Mouse (Mus musculus): ENCODE measurements around the gene Uchl5. TPM values are rescaled to one million over a fixed set of nuclear protein-coding genes. Genes with fewer than 3 reads are reported as not detected.

Gene Uchl5
- polyA plus RNA-seq, 1 experiment from 2014 or later, result 46.4 TPM

DNA sequence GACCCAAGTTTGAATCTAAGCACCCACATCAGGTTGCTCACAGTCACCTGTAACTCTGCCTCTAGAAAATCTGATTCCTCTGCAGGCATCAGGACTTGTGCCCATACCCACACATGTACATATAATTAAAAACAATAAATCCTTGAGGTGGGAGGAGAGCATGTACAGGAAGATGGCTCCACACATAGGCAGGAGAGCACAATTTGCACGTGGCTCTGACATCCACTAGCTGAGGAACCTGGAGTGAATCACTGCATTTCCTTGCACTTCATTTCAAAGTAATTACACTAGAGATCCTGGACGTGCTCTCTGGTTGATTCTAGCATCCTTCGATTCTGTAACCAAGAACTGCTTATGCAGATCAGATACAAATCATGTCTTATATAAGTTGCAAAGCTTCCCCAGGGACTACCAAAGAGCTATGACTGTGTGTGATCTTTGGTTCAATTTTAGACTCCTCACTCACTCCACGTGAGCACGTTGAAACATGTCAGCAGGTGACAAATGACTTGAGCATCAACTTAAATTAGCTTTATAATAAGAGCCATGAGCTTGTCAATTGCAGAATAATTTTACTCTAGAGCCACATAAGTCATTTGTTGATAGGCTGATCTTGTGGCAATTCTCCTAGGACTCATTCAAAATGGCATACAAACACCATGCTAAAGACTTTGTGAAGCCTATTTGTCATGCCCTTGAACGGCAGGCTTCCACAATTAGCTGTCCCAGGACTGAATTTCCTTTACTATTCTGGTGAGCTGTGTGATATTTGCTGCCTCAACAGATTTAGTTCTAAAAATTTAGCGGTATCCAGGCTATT lies 59.5 kb downstream of the Uchl5 start:
- H3K27ac ChIP-seq, result no peak overlapping the region

DNA sequence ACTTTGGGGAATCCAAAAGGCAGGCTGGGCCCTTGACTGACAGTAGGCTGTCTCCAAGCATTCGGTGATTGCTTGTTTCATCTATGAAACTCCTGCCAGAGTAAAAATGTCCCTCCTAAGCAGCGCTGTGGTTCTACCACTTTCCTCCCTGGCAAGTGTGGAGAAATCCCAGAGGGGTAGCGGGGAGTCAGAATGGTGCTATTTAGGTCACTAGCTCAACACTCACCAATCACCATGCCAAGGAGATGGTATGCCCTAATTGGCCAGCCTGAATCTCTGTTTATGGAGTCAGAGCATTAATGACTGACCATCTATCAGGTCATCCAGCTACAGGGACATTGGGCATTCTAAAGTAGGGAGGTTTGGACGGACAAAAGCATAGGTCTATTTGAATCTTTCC lies 60.6 kb downstream of the Uchl5 start:
- H3K27me3 ChIP-seq (ENCODE audit: control insufficient read depth, insufficient read depth, low read length), result no peaks in the 10 kb centered on the region
- DNase-seq (ENCODE audit: low spot score) (no peak), ATAC-seq (ENCODE audit: low FRiP score) (no peak)
- H3K9me3 ChIP-seq (ENCODE audit: control insufficient read depth, low read length), result no peaks in the 10 kb centered on the region
- H3K36me3 ChIP-seq (replicated peaks; ENCODE audit: control insufficient read depth, insufficient read depth), result no peaks in the 10 kb centered on the region
- H3K27ac ChIP-seq, result no peak overlapping the region
- H3K4me1 ChIP-seq (replicated peaks; ENCODE audit: control insufficient read depth, insufficient read depth, low read length), result peaks cover 11% of the 10 kb centered on the region
- WGBS, result 91% methylated on average over 4 of the region's 4 CpGs
- no peak overlapping the region for H3K4me3 ChIP-seq (replicated peaks; ENCODE audit: low read length)
- no peak overlapping the region for H3K9ac ChIP-seq
- no peak overlapping the region for H3K4me2 ChIP-seq (replicated peaks)

More for the DNA sequence above, 59.5 kb downstream of the Uchl5 start:
- no peaks in the 10 kb centered on the region for H3K9me3 ChIP-seq (ENCODE audit: control insufficient read depth, low read length)
- peaks cover 11% of the 10 kb centered on the region for H3K4me1 ChIP-seq (replicated peaks; ENCODE audit: control insufficient read depth, insufficient read depth, low read length)
- ATAC-seq (ENCODE audit: low FRiP score) (0 out of 2 replicates have a peak, but pooled peaks have one; percentile 34), DNase-seq (ENCODE audit: low spot score) (no peak)
- no peaks in the 10 kb centered on the region for H3K27me3 ChIP-seq (ENCODE audit: control insufficient read depth, insufficient read depth, low read length)
- 36% methylated on average over 7 of the region's 7 CpGs for WGBS
- no peak overlapping the region for H3K9ac ChIP-seq
- H3K4me3 ChIP-seq (replicated peaks; ENCODE audit: low read length), result no peak overlapping the region
- no peak overlapping the region for H3K4me2 ChIP-seq (replicated peaks)
- H3K36me3 ChIP-seq (replicated peaks; ENCODE audit: control insufficient read depth, insufficient read depth), result no peaks in the 10 kb centered on the region

DNA sequence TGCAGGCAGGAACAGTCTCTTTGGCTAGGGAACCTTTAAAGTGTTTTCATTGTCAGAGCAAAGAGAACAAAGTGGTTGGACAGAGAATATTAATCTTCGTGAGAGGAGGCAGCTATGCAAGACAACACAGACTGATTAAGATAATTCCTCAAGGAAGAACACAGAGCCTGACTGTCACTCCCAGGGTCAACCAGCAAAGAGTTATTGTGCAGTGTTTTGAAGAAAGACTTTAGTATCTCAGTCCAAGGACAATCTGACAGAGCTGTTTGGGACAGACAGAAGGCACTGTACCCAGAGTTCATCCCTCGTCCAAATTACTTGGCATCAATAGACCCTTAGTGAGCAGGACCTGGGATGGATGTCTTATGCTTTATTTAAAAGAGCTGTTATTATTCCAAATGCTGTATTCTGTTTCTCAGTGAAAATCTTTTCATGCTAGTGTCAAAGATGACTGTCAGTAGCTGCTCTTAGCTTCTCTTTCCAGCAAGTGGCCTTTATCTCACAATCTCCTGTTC lies 61.9 kb downstream of the Uchl5 start:
- Histone ChIP-seq H3K9ac (no peak overlapping the region), H3K4me1 (replicated peaks; ENCODE audit: control insufficient read depth, insufficient read depth, low read length) (peaks cover 11% of the 10 kb centered on the region), H3K36me3 (replicated peaks; ENCODE audit: control insufficient read depth, insufficient read depth) (no peaks in the 10 kb centered on the region), H3K27ac (no peak overlapping the region), H3K4me3 (replicated peaks; ENCODE audit: low read length) (no peak overlapping the region), H3K9me3 (ENCODE audit: control insufficient read depth, low read length) (no peaks in the 10 kb centered on the region), H3K27me3 (ENCODE audit: control insufficient read depth, insufficient read depth, low read length) (no peaks in the 10 kb centered on the region), H3K4me2 (replicated peaks) (no peak overlapping the region)
- no peak for ATAC-seq (ENCODE audit: low FRiP score)
- 51% methylated on average over 2 of the region's 2 CpGs for WGBS
- no peak for DNase-seq (ENCODE audit: low spot score)

DNA sequence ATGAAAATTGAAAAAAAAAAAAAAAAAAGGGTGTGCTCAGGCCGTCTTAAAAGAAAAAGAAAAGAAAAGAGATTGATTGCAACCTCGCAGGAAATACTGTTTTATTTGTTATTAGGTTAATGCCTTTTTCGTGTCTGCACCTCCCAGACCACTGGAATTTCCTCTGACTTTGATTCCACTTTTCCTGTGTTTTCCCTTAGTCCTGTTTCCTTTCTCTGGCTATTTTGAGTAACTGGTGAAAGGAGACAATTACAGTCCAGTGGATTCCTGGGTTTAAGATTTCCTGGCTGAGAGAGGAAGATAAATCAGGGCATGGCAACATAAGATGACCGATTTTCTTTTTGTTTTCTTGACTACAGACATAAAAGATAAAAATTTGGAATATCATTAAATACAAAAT lies 75.3 kb downstream of the Uchl5 start:
- H3K27ac ChIP-seq, result no peak overlapping the region; the same call in 1 of the 2 replicates
- H3K4me1 ChIP-seq (replicated peaks; ENCODE audit: control insufficient read depth, insufficient read depth, low read length), result peaks cover 9% of the 10 kb centered on the region; the same call in 1 of the 2 replicates
- H3K4me3 ChIP-seq (replicated peaks; ENCODE audit: low read length), result no peak overlapping the region
- H3K27me3 ChIP-seq (ENCODE audit: control insufficient read depth, insufficient read depth, low read length), result no peaks in the 10 kb centered on the region
- 74% methylated on average over 4 of the region's 4 CpGs for WGBS
- DNase-seq (ENCODE audit: low spot score) (no peak), ATAC-seq (ENCODE audit: low FRiP score) (no peak)
- no peak overlapping the region for H3K4me2 ChIP-seq (replicated peaks)
- H3K9ac ChIP-seq, result no peak overlapping the region
- H3K9me3 ChIP-seq (ENCODE audit: control insufficient read depth, low read length), result no peaks in the 10 kb centered on the region
- no peaks in the 10 kb centered on the region for H3K36me3 ChIP-seq (replicated peaks; ENCODE audit: control insufficient read depth, insufficient read depth)

DNA sequence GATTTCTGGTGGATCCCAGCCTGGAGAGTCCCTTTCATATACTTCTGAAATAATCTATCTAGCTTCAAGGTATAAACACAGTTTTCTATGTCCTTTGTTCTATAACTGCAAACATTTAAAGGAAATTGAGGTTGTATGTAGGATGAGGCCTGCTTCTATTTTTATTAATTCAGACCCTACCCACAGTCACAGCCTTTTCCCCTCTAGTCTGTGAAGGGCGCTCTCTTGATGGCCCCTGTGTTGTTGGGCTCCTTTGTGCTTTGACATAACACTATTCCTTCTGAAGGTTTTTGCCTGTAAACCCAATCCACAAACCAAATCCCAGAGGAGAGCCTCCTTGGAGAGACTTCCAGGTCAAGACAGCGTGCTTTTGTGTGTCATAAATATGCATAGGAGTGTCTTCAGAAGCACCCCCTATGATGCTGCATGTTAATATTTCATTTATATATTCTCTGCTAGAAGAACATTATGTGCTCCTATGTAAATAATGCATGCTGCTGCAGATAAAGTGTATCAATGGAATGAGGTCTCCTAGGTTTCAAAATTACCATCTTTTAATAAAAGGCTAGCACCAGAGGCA lies 75.8 kb downstream of the Uchl5 start:
- H3K9ac ChIP-seq, result no peak overlapping the region
- no peak for DNase-seq (ENCODE audit: low spot score)
- H3K9me3 ChIP-seq (ENCODE audit: control insufficient read depth, low read length), result no peaks in the 10 kb centered on the region
- H3K27ac ChIP-seq, result peak overlapping the region; percentile 67
- 60% methylated on average over 2 of the region's 2 CpGs for WGBS
- peaks cover 9% of the 10 kb centered on the region; the same call in 1 of the 2 replicates for H3K4me1 ChIP-seq (replicated peaks; ENCODE audit: control insufficient read depth, insufficient read depth, low read length)
- no peaks in the 10 kb centered on the region for H3K36me3 ChIP-seq (replicated peaks; ENCODE audit: control insufficient read depth, insufficient read depth)
- no peak overlapping the region for H3K4me3 ChIP-seq (replicated peaks; ENCODE audit: low read length)
- ATAC-seq (ENCODE audit: low FRiP score), result peak; percentile 27; the same call in 1 of the 2 replicates
- H3K27me3 ChIP-seq (ENCODE audit: control insufficient read depth, insufficient read depth, low read length), result no peaks in the 10 kb centered on the region
- H3K4me2 ChIP-seq (replicated peaks), result no peak overlapping the region

DNA sequence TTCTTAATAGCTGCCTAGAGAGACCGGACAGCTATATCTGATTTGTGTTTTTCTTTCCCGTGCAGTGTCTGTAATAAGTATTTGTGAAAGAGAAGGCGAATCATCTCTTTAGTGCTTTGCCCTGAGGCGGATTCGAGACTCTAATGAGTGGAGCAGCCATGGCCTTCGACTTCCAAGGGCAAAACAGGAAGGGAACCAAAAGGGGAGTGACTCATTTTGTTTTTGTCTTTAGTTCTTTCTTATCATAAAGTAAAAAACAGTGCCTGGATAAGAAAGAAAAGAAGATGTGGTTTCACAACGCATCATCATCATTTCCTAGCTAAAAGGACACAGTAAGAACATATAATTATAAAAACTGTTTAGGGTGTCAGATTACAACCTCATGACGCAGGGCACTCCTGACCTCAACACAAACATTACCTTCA lies 76.6 kb downstream of the Uchl5 start:
- H3K4me1 ChIP-seq (replicated peaks; ENCODE audit: control insufficient read depth, insufficient read depth, low read length), result peaks cover 9% of the 10 kb centered on the region; the same call in 1 of the 2 replicates
- ATAC-seq (ENCODE audit: low FRiP score) (0 out of 2 replicates have a peak, but pooled peaks have one; percentile 34), DNase-seq (ENCODE audit: low spot score) (no peak)
- no peak overlapping the region for H3K4me2 ChIP-seq (replicated peaks)
- no peaks in the 10 kb centered on the region for H3K27me3 ChIP-seq (ENCODE audit: control insufficient read depth, insufficient read depth, low read length)
- no peak overlapping the region for H3K27ac ChIP-seq
- H3K9ac ChIP-seq, result no peak overlapping the region
- no peaks in the 10 kb centered on the region for H3K36me3 ChIP-seq (replicated peaks; ENCODE audit: control insufficient read depth, insufficient read depth)
- 72% methylated on average over 8 of the region's 8 CpGs for WGBS
- no peak overlapping the region for H3K4me3 ChIP-seq (replicated peaks; ENCODE audit: low read length)
- H3K9me3 ChIP-seq (ENCODE audit: control insufficient read depth, low read length), result no peaks in the 10 kb centered on the region

DNA sequence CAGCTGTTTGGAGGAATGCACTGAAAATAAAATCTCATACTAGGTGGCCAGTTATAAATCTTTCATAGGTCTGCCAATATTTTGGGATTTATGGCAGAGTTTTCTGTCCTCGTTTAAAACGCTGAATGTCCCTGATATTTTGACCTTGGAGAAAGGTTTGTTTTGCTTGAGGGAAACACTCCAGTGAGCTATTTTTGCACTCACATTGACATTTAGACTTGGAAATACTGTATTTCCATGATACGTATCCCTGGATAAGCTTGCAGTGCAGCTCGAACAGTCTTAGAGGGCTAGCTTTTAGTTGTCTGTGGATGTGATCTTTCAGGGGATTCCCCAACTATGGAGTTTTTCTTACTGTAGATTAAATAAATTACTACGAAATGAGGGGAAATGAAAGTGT lies 78.6 kb downstream of the Uchl5 start:
- Histone ChIP-seq H3K27me3 (ENCODE audit: control insufficient read depth, insufficient read depth, low read length) (no peaks in the 10 kb centered on the region), H3K36me3 (replicated peaks; ENCODE audit: control insufficient read depth, insufficient read depth) (no peaks in the 10 kb centered on the region), H3K4me2 (replicated peaks) (no peak overlapping the region), H3K4me1 (replicated peaks; ENCODE audit: control insufficient read depth, insufficient read depth, low read length) (peaks cover 9% of the 10 kb centered on the region; the same call in 1 of the 2 replicates), H3K9me3 (ENCODE audit: control insufficient read depth, low read length) (no peaks in the 10 kb centered on the region), H3K4me3 (replicated peaks; ENCODE audit: low read length) (no peak overlapping the region), H3K27ac (no peak overlapping the region), H3K9ac (no peak overlapping the region)
- DNase-seq (ENCODE audit: low spot score) (no peak), ATAC-seq (ENCODE audit: low FRiP score) (no peak)
- 86% methylated on average over 5 of the region's 5 CpGs for WGBS

Other genes with a start within 250 kb of the Uchl5 start
- 9.4 and 9.7 TPM in 2 replicates for gene B3galt2, start 136.6 kb upstream of the Uchl5 start, polyA plus RNA-seq (2014; fragmentation: Nextera tagmentation; extraction: Ambion mirVana)
- gene Cdc73, start 74.4 kb upstream of the Uchl5 start, polyA plus RNA-seq (2014; fragmentation: Nextera tagmentation; extraction: Ambion mirVana), result 15.4 and 17.4 TPM in 2 replicates
- 87.7 and 105 TPM in 2 replicates for gene Glrx2, start 60.9 kb upstream of the Uchl5 start, polyA plus RNA-seq (2014; fragmentation: Nextera tagmentation; extraction: Ambion mirVana)
- 31.4 and 34.5 TPM in 2 replicates for gene Trove2, start 204 bp upstream of the Uchl5 start, polyA plus RNA-seq (2014; fragmentation: Nextera tagmentation; extraction: Ambion mirVana)
- gene Rgs2, start 226.9 kb downstream of the Uchl5 start, polyA plus RNA-seq (2014; fragmentation: Nextera tagmentation; extraction: Ambion mirVana), result 107 and 112 TPM in 2 replicates

Measured in hindbrain, embryonic 14.5 days (tissue).